Mouse (Mus musculus) right cerebral cortex, postnatal 14 days (tissue): ENCODE measurements around the gene Gstm4.
A peak's percentile ranks its signal among the peaks of the same experiment; 100 is the strongest.
"Not testable (repeated sequence)": the region's sequence is repeated elsewhere in the genome, so short reads cannot be mapped to it uniquely, and the experiment has no call there.

Experiments used
- DNase-seq: peaks from one replicate; pipeline ENCODE4 v3.0.0; 2022

Gene Gstm4

GRCm38 (mm10) chr3:108014974-108015346 is 29.7 kb downstream of the Gstm4 start:
- DNase-seq = no peak

GRCm38 (mm10) chr3:108014098-108014973 is 30.4 kb downstream of the Gstm4 start:
- no peak for DNase-seq

- DNase-seq = peak; percentile 26
Observed at GRCm38 (mm10) chr3:108013331-108013871, 31.3 kb downstream of the Gstm4 start.

DNA sequence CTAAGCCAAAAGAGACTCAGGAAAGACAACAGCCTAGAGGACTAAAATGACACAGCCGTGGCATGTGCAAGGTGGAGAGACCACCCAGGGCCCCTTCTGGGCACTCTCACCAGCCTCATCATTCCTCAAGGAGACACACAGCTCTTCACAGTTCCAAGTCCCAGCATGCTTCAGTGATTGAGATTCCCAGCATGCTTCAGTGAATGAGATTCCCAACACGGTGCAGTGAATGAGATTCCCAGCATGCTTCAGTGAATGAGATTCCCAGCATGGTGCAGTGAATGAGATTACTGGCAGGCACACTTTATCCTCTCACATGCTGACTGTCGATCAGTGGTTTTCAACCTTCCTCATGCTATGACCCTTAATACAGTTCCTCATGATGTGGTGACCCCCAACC is 33.1 kb downstream of the Gstm4 start:
- no peak for DNase-seq

GRCm38 (mm10) chr3:108010286-108010685 is 34.4 kb downstream of the Gstm4 start:
- peak; percentile 30 for DNase-seq

DNA sequence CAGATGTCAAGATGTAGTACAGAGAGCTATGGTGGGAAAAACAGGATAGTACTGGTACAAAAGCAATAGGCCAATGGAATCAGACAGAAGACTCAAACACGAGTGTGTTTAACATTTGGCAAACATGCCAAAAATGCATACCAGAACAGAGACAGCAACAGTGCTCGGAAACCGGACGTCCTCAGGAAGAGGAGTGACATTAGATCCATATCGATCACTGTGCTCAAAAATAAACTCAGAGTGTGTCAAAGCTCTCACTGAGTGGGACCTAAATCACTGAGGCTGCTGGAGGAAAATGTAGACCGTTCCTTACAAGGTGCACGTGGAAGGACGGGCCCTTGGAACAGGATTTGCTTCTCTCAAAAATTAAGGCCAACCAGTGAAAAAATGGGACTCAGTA is 42.7 kb downstream of the Gstm4 start:
- no peak for DNase-seq

GRCm38 (mm10) chr3:107999491-107999890 is 45.2 kb downstream of the Gstm4 start:
- no peak for DNase-seq

- DNase-seq = no peak
Observed at GRCm38 (mm10) chr3:107998591-107998990, 46.1 kb downstream of the Gstm4 start.

DNA sequence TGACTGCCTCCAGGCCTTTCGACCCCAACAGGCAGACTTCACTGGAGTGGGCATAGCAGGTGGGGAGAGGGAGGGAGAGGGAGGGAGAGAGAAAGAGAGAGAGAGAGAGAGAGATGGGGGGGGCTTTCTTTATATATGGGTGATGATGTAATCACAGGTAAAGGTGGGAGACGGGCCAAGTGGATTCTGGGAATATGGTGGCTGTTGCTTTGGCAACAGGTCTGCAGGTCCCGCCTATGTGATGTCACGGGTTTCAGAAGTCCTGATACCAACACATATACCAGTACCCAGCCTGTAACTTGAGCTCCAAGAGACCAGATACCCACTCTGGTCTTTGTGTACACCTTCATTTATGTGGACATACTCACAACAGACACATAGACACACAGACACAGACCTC is 48.1 kb downstream of the Gstm4 start:
- no peak for DNase-seq

DNA sequence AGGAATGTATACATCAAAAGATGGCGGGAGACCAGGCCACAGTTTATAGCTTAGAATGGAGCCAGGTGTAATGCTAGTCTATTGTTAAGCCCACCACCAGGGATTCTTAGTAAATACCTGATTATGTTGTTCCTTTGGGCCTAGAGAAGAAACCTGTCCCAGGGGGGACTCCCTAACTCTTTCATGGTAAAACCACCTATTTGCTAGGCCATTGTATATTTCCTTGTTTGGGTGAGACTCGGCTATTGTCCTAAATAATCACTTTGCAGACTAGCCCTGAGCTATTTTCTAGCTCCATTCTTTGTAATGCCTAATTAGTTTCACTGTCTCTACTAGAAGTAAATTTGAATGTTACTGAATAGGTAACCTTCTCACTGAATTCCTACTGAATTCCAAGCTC is 48.7 kb downstream of the Gstm4 start:
- not testable (repeated sequence) for DNase-seq
